Mouse (Mus musculus) limb, embryonic 14.5 days (tissue): ENCODE results near the gene Cldn22. TPM values are rescaled to one million over a fixed set of nuclear protein-coding genes. Genes with fewer than 3 reads are reported as not detected.

Source experiments
- ATAC-seq: fragments of 200-750 bp; cut with Nextera tagmentation; 2 replicates; pipeline ENCODE4 v1.8.0; 2017; ENCODE audit warnings: low read depth, moderate number of reproducible peaks, moderate TSS enrichment; ENCODE audit not compliant: low FRiP score
- DNase-seq: peaks from one replicate; pipeline ENCODE4 v3.0.0-alpha.2; 2015; ENCODE audit warnings: low spot score
- H3K27ac ChIP-seq: fragments of 300-500 bp; sonication (generic); replicated peaks from 2 replicates; pipeline ENCODE4 v1.5.1; 2014; ENCODE audit warnings: low read depth, mild to moderate bottlenecking, low read length, moderate library complexity, mixed read lengths
- H3K27me3 ChIP-seq: fragments of 300-500 bp; sonication (generic); 2 replicates; pipeline ENCODE4 v1.6.1; 2014; ENCODE audit warnings: low read length, mixed read lengths; ENCODE audit not compliant: control insufficient read depth, insufficient read depth
- H3K36me3 ChIP-seq: fragments of 300-500 bp; sonication (generic); 2 replicates; pipeline ENCODE4 v1.6.1; 2014; ENCODE audit warnings: mild to moderate bottlenecking, low read length, moderate library complexity, mixed read lengths; ENCODE audit not compliant: control insufficient read depth, insufficient read depth
- H3K4me1 ChIP-seq: fragments of 300-500 bp; sonication (generic); 2 replicates; pipeline ENCODE4 v1.6.1; 2014; ENCODE audit warnings: antibody characterized with exemption, low read length, mixed read lengths; ENCODE audit not compliant: control insufficient read depth, insufficient read depth
- H3K4me2 ChIP-seq: fragments of 300-500 bp; sonication (generic); replicated peaks from 2 replicates; pipeline ENCODE4 v1.6.1; 2014; ENCODE audit warnings: low read depth, mild to moderate bottlenecking, low read length, moderate library complexity; ENCODE audit not compliant: severe bottlenecking
- H3K4me3 ChIP-seq: fragments of 300-500 bp; sonication (generic); replicated peaks from 2 replicates; pipeline ENCODE4 v1.5.1; 2014; ENCODE audit warnings: low read length
- H3K9ac ChIP-seq: fragments of 300-500 bp; sonication (generic); 2 replicates; pipeline ENCODE4 v1.6.1; 2014; ENCODE audit warnings: mild to moderate bottlenecking, low read depth, low read length, moderate library complexity; ENCODE audit not compliant: severe bottlenecking
- H3K9me3 ChIP-seq: fragments of 300-500 bp; sonication (generic); 2 replicates; pipeline ENCODE4 v1.6.1; 2016; ENCODE audit warnings: low read length; ENCODE audit not compliant: control insufficient read depth
- POLR2A ChIP-seq: fragments of 200-500 bp; IDR thresholded peaks from 2 replicates; pipeline ENCODE4 v1.8.0; 2012; ENCODE audit warnings: inconsistent platforms, mild to moderate bottlenecking, moderate library complexity, borderline replicate concordance; ENCODE audit not compliant: insufficient read depth, insufficient read length; ENCODE audit errors: extremely low read depth
- WGBS: fragments of 180-500 bp; shearing (Covaris S2); extraction: QIAGEN DNeasy Blood & Tissue Kit; methylation state at CpG from one replicate; pipeline ENCODE4 v1.1.7; 2014; 5-methylcytosine and 5-hydroxymethylcytosine counted together
- polyA plus RNA-seq, 2 experiments: library from polyadenylated mRNA; depleted of rRNA in 1 of 2; stranded (reverse) in 1 of 2; unstranded in 1 of 2; fragments of >200 nt; fragmentation: Nextera tagmentation in 1 of 2; extraction: Ambion mirVana in 1 of 2; gene quantifications; 2 replicates each; pipeline versions ENCODE4 v1.2.1 to v1.2.3; 2012 to 2014

Gene Cldn22
- polyA plus RNA-seq (2012; rRNA removed) (0.08 TPM in 1 of 2 replicates, not detected in the other), polyA plus RNA-seq (2014; fragmentation: Nextera tagmentation; extraction: Ambion mirVana) (not detected in 2 replicates)

DNA sequence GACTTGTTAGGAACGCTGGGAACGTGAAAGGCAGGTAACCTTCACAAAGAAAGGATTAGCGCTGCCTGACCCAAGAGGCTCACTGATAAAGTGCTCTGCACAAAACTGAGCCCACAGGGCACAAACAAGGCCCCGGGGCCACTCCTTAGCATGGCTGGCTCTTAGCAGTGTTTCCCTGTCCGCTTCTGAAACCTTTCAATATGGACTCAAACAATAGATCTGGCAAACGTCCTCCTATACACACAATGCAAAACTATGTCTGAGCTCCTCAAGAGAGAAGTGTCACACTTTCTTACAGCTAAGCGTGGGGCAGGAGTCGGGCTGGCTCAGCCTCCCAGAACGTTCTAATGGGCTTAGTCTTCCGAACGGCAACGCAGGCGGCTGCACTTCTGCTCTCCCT lies at the start of gene Cldn22:
Cldn22 (plus strand) TSS at position 301 of the 400 bp plus-strand sequence.
- WGBS = 74% methylated on average over 13 of the region's 13 CpGs
- H3K4me2 ChIP-seq = no peak within 1 kb of the TSS
- peaks cover 3% of the 10 kb centered on the region; the same call in 1 of the 2 replicates for H3K4me1 ChIP-seq
- H3K4me3 ChIP-seq = no peak within 1 kb of the TSS
- H3K27ac ChIP-seq = no peak within 1 kb of the TSS
- ATAC-seq = no peak
- no peak for TF ChIP-seq POLR2A
- no peak within 1 kb of the TSS for H3K9ac ChIP-seq
- no peak for DNase-seq
- no peaks in the 10 kb centered on the region for H3K9me3 ChIP-seq
- no peaks in the 10 kb centered on the region for H3K27me3 ChIP-seq
- peaks cover 16% of the 10 kb centered on the region for H3K36me3 ChIP-seq

DNA sequence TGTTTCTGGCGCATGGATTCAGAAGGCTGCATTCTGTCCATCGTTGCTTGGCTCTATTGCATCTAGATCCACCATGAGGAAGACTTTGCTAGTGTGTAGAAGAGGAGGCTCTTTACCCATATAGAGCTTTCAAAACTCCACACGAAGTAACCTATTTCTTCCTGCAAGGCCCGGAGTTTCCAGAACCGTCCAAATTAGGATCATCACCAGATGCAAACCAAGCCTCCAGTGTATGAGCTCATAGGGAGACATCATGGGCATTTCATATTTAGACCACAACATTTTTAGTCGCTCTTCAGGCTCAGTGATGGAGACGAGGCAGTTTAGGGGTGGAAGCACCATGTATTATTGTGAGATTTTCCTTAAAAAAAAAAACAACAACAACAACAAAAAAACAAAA lies 46.9 kb upstream of the Cldn22 start:
- Histone ChIP-seq H3K27ac (no peak overlapping the region), H3K36me3 (no peaks in the 10 kb centered on the region), H3K9me3 (no peaks in the 10 kb centered on the region), H3K4me2 (no peak overlapping the region), H3K4me3 (no peak overlapping the region), H3K4me1 (no peaks in the 10 kb centered on the region), H3K27me3 (no peaks in the 10 kb centered on the region), H3K9ac (no peak overlapping the region)
- DNase-seq (no peak), ATAC-seq (no peak)
- WGBS = 88% methylated on average over 7 of the region's 7 CpGs
- no peak for TF ChIP-seq POLR2A

DNA sequence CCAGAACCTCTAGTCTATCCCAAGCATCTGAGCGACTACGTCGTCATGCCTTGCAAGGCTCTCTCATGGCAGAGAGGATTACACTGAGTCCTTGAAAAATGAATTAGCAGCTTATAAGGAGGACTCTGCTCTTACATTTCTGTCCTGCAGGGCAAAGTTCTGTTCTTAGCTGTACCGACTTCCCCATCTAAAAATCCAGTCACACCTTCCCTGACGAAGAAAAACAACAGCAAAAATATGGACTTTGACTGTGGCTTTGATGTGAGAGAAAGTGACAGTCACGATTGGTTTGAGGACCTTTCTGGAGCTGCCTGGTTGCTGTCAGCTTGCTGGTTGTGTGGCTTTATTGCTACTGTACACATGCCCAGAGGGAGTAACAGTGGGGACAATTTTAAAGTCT lies 44.7 kb upstream of the Cldn22 start:
- DNase-seq = no peak
- H3K36me3 ChIP-seq = no peaks in the 10 kb centered on the region
- TF ChIP-seq POLR2A = no peak
- no peaks in the 10 kb centered on the region for H3K4me1 ChIP-seq
- H3K4me2 ChIP-seq = no peak overlapping the region
- H3K4me3 ChIP-seq = no peak overlapping the region
- no peak overlapping the region for H3K9ac ChIP-seq
- WGBS = 67% methylated on average over 6 of the region's 6 CpGs
- no peaks in the 10 kb centered on the region for H3K27me3 ChIP-seq
- no peak overlapping the region for H3K27ac ChIP-seq
- no peak for ATAC-seq
- no peaks in the 10 kb centered on the region for H3K9me3 ChIP-seq

DNA sequence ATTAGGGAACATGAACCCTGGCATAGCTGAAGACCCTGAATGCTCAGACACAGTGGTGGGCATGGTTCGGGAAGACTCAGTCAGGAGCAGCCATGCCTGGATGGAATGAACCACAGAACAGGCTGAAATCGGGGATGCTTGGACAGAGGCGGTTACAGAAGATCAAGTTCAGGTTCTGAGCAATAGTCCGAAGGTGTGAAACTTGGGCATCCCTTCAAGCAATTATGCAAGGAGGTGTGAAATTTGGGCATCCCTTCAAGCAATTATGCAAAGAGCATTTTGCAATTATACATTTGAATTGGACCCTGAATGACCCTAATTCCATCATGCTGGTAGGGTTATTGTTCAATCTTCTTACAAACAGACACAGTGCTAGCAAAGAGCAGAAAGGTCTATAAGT lies 42.4 kb upstream of the Cldn22 start:
- Histone ChIP-seq H3K9ac (no peak overlapping the region), H3K36me3 (no peaks in the 10 kb centered on the region), H3K9me3 (no peaks in the 10 kb centered on the region), H3K27me3 (no peaks in the 10 kb centered on the region), H3K4me2 (no peak overlapping the region), H3K4me3 (no peak overlapping the region), H3K4me1 (no peaks in the 10 kb centered on the region), H3K27ac (no peak overlapping the region)
- no peak for TF ChIP-seq POLR2A
- ATAC-seq = no peak
- DNase-seq = no peak
- 90% methylated on average over 4 of the region's 4 CpGs for WGBS

DNA sequence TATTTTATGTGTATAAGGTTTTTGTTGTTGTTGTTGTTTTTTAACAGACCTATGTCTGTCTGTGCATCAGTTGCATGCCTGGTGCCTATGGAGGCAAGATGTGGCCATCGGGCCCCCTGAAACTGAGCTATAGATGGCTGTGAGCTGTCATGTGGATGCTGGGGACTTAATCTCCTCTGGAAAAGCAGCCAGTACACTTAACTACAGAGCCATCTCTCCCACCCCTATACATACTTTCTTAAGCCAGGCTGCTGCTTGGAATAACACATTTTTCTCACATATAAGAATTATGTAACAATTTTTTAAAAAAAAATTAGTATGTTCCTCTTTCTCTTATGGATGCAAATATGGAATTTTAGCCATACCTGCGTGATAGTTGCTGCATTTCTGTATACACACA lies 40.7 kb upstream of the Cldn22 start:
- 93% methylated on average over 2 of the region's 2 CpGs for WGBS
- Histone ChIP-seq H3K9me3 (no peaks in the 10 kb centered on the region), H3K4me1 (no peaks in the 10 kb centered on the region), H3K4me2 (no peak overlapping the region), H3K36me3 (no peaks in the 10 kb centered on the region), H3K4me3 (no peak overlapping the region), H3K9ac (no peak overlapping the region), H3K27me3 (no peaks in the 10 kb centered on the region), H3K27ac (no peak overlapping the region)
- no peak for ATAC-seq
- no peak for TF ChIP-seq POLR2A
- no peak for DNase-seq

GRCm38 (mm10) chr8:47783944-47784343 lies 40.3 kb upstream of the Cldn22 start:
- 84% methylated on average over 6 of the region's 6 CpGs for WGBS
- Histone ChIP-seq H3K4me1 (no peaks in the 10 kb centered on the region), H3K9ac (no peak overlapping the region), H3K9me3 (no peaks in the 10 kb centered on the region), H3K4me2 (no peak overlapping the region), H3K27ac (no peak overlapping the region), H3K4me3 (no peak overlapping the region), H3K36me3 (no peaks in the 10 kb centered on the region), H3K27me3 (no peaks in the 10 kb centered on the region)
- ATAC-seq (no peak), DNase-seq (no peak)
- no peak for TF ChIP-seq POLR2A
